Mouse (Mus musculus) stomach, postnatal 0 days (tissue): Measurements from ENCODE around the gene Thsd7a.

ENCODE experiments used
- CTCF ChIP-seq: IDR thresholded peaks from 2 replicates; pipeline ENCODE4 v1.5.1; 2016; ENCODE audit warnings: antibody characterized with exemption, low read depth, mild to moderate bottlenecking, moderate library complexity
- EP300 ChIP-seq: optimal IDR thresholded peaks from 2 replicates; pipeline ENCODE3; 2016; ENCODE audit warnings: antibody characterized with exemption

DNA sequence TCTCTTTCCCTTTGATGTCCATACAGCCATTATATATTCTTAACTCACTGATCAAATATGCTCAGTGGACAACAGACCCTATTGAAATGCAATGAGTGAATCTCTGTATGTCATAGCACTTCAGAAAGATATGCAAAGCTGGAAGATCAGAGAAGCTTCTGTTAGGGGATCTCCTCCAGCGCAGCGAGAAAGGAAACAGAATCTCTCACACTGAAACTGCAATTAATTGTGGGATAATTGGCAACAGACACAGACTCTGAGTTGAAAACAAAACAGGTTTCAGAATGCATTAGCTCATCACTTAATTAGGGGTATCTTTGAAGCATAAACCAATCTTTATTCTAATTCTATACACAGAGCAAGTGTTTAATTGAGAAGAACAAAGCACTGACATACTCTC lies 146.3 kb downstream of the Thsd7a start:
- no peak for TF ChIP-seq CTCF
- TF ChIP-seq EP300, result no peak
